Mouse (Mus musculus) liver, embryonic 14.5 days (tissue): ENCODE results near the gene Lzts2.

Experiments
- CTCF ChIP-seq: IDR thresholded peaks from 2 replicates; pipeline ENCODE4 v1.5.1; 2016; ENCODE audit warnings: antibody characterized with exemption, low read depth, control low read depth
- EP300 ChIP-seq: IDR thresholded peaks from 2 replicates; pipeline ENCODE4 v1.6.1; 2016; ENCODE audit warnings: antibody characterized with exemption, low read depth

DNA sequence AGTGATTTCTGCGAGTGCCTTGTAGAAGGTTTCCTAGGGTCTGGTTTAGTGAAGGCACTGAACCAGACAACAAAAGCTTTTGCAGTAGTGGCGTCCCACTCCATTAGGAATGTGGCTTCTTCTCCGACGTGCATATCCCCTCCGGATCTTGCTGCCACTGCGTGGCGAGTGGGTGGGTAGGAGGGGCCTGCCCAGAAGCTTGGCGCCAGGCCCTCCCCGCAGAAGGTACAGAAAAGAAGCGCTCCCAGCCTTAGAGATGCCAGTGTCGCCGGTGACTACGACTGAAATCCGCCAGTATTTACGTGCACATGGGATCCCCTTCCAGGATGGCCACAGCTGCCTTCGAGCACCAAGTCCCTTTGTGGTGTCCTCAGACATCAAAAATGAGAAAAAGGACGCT, 7.2 kb upstream of the Lzts2 start:
- no peak for TF ChIP-seq CTCF
- no peak for TF ChIP-seq EP300
